Mouse (Mus musculus) kidney, postnatal 0 days (tissue): ENCODE measurements around the gene Itgam. TPM values are rescaled to one million over a fixed set of nuclear protein-coding genes. Genes with fewer than 3 reads are reported as not detected.
A peak's percentile ranks its signal among the peaks of the same experiment; 100 is the strongest.

Source experiments
- ATAC-seq: fragments of 200-750 bp; cut with Nextera tagmentation; replicated peaks from 2 replicates; pipeline ENCODE4 v1.8.0; 2017; ENCODE audit warnings: low read depth, moderate number of reproducible peaks, moderate TSS enrichment, moderate library complexity; ENCODE audit not compliant: low FRiP score
- DNase-seq: peaks from one replicate; pipeline ENCODE4 v3.0.0-alpha.2; 2016; ENCODE audit warnings: low spot score
- H3K27ac ChIP-seq: fragments of 300-500 bp; sonication (generic); 2 replicates; pipeline ENCODE4 v1.5.1; 2014; ENCODE audit warnings: mild to moderate bottlenecking
- H3K27me3 ChIP-seq: fragments of 300-500 bp; sonication (generic); 2 replicates; pipeline ENCODE4 v1.6.1; 2014; ENCODE audit warnings: low read length, mixed read lengths; ENCODE audit not compliant: insufficient read depth
- H3K36me3 ChIP-seq: fragments of 300-500 bp; sonication (generic); 2 replicates; pipeline ENCODE4 v1.6.1; 2014; ENCODE audit warnings: low read length, mixed read lengths; ENCODE audit not compliant: insufficient read depth
- H3K4me1 ChIP-seq: fragments of 300-500 bp; sonication (generic); replicated peaks from 2 replicates; pipeline ENCODE4 v1.6.1; 2014; ENCODE audit warnings: antibody characterized with exemption, low read length, mixed read lengths; ENCODE audit not compliant: insufficient read depth
- H3K4me2 ChIP-seq: fragments of 300-500 bp; sonication (generic); 2 replicates; pipeline ENCODE4 v1.6.1; 2014; ENCODE audit warnings: mild to moderate bottlenecking, low read length, moderate library complexity, mixed read lengths
- H3K4me3 ChIP-seq: fragments of 300-500 bp; sonication (generic); replicated peaks from 2 replicates; pipeline ENCODE4 v1.5.1; 2014; ENCODE audit warnings: low read depth, low read length
- H3K9ac ChIP-seq: fragments of 300-500 bp; sonication (generic); 2 replicates; pipeline ENCODE4 v1.6.1; 2014; ENCODE audit warnings: low read depth, low read length
- H3K9me3 ChIP-seq: fragments of 300-500 bp; sonication (generic); replicated peaks from 2 replicates; pipeline ENCODE4 v1.6.1; 2016; ENCODE audit warnings: low read length, inconsistent platforms, mixed read lengths
- CTCF ChIP-seq: IDR thresholded peaks from 2 replicates; pipeline ENCODE4 v1.5.1; 2016; ENCODE audit warnings: antibody characterized with exemption, low read depth, mild to moderate bottlenecking, moderate library complexity
- WGBS: fragments of 180-500 bp; shearing (Covaris S2); extraction: QIAGEN DNeasy Blood & Tissue Kit; methylation state at CpG from one replicate; pipeline ENCODE4 v1.1.7; 2014; 5-methylcytosine and 5-hydroxymethylcytosine counted together
- polyA plus RNA-seq: library from polyadenylated mRNA; unstranded; fragments of >200 nt; fragmentation: Nextera tagmentation; extraction: Ambion mirVana; gene quantifications from 2 replicates; pipeline ENCODE4 v1.2.1, GENCODE M21; 2015

The Itgam gene
- polyA plus RNA-seq, 1 experiment from 2014 or later: 0.79 TPM

- H3K4me2 ChIP-seq: no peak overlapping the region
- H3K4me3 ChIP-seq: no peak overlapping the region
- no peaks in the 10 kb centered on the region for H3K9me3 ChIP-seq
- no peaks in the 10 kb centered on the region for H3K4me1 ChIP-seq
- H3K27me3 ChIP-seq: no peaks in the 10 kb centered on the region
- WGBS: 78% methylated on average over 5 of the region's 5 CpGs
- TF ChIP-seq CTCF: no peak
- H3K27ac ChIP-seq: no peak overlapping the region
- ATAC-seq: no peak
- no peak for DNase-seq
- H3K9ac ChIP-seq: no peak overlapping the region
- H3K36me3 ChIP-seq: no peaks in the 10 kb centered on the region
Measured at GRCm38 (mm10) chr7:128065547-128065946, 3.1 kb downstream of the Itgam start.

GRCm38 (mm10) chr7:128067847-128068246, 5.4 kb downstream of the Itgam start:
- Histone ChIP-seq H3K4me1 (no peaks in the 10 kb centered on the region), H3K36me3 (no peaks in the 10 kb centered on the region), H3K4me2 (no peak overlapping the region), H3K27ac (no peak overlapping the region), H3K4me3 (no peak overlapping the region), H3K9me3 (no peaks in the 10 kb centered on the region), H3K9ac (no peak overlapping the region), H3K27me3 (no peaks in the 10 kb centered on the region)
- TF ChIP-seq CTCF: no peak
- 67% methylated on average over 3 of the region's 3 CpGs for WGBS
- ATAC-seq (no peak), DNase-seq (no peak)

- no peak overlapping the region for H3K27ac ChIP-seq
- ATAC-seq (no peak), DNase-seq (no peak)
- H3K4me2 ChIP-seq: no peak overlapping the region
- no peaks in the 10 kb centered on the region for H3K9me3 ChIP-seq
- WGBS: 80% methylated on average over 2 of the region's 2 CpGs
- H3K4me1 ChIP-seq: no peaks in the 10 kb centered on the region
- TF ChIP-seq CTCF: no peak
- H3K36me3 ChIP-seq: no peaks in the 10 kb centered on the region
- no peak overlapping the region for H3K4me3 ChIP-seq
- H3K9ac ChIP-seq: no peak overlapping the region
- H3K27me3 ChIP-seq: no peaks in the 10 kb centered on the region
Measured at GRCm38 (mm10) chr7:128069844-128070243, 7.4 kb downstream of the Itgam start.

- H3K4me2 ChIP-seq: no peak overlapping the region
- ATAC-seq (no peak), DNase-seq (no peak)
- TF ChIP-seq CTCF: no peak
- H3K27ac ChIP-seq: no peak overlapping the region
- H3K4me3 ChIP-seq: no peak overlapping the region
- no peaks in the 10 kb centered on the region for H3K4me1 ChIP-seq
- no peaks in the 10 kb centered on the region for H3K9me3 ChIP-seq
- H3K9ac ChIP-seq: no peak overlapping the region
- 70% methylated on average over 4 of the region's 4 CpGs for WGBS
- no peaks in the 10 kb centered on the region for H3K27me3 ChIP-seq
- H3K36me3 ChIP-seq: no peaks in the 10 kb centered on the region
Measured at GRCm38 (mm10) chr7:128071816-128072215, 9.4 kb downstream of the Itgam start.

GRCm38 (mm10) chr7:128080012-128080411, 17.6 kb downstream of the Itgam start:
- Histone ChIP-seq H3K4me1 (no peaks in the 10 kb centered on the region), H3K9ac (no peak overlapping the region), H3K4me2 (no peak overlapping the region), H3K27ac (no peak overlapping the region), H3K36me3 (no peaks in the 10 kb centered on the region), H3K9me3 (no peaks in the 10 kb centered on the region), H3K27me3 (no peaks in the 10 kb centered on the region), H3K4me3 (no peak overlapping the region)
- DNase-seq (no peak), ATAC-seq (no peak)
- no peak for TF ChIP-seq CTCF
- 74% methylated on average over 8 of the region's 8 CpGs for WGBS

GRCm38 (mm10) chr7:128089141-128089540, 26.7 kb downstream of the Itgam start:
- TF ChIP-seq CTCF: no peak
- WGBS: 76% methylated on average over 7 of the region's 7 CpGs

GRCm38 (mm10) chr7:128098135-128098534, 35.7 kb downstream of the Itgam start:
- peak; percentile 40 for TF ChIP-seq CTCF
- Histone ChIP-seq H3K4me3 (no peak overlapping the region), H3K4me2 (no peak overlapping the region), H3K27me3 (no peaks in the 10 kb centered on the region), H3K4me1 (no peaks in the 10 kb centered on the region), H3K27ac (no peak overlapping the region), H3K9me3 (no peaks in the 10 kb centered on the region), H3K36me3 (no peaks in the 10 kb centered on the region), H3K9ac (no peak overlapping the region)
- DNase-seq (peak; percentile 25), ATAC-seq (no peak)
- WGBS: 80% methylated on average over 1 of the region's 1 CpGs

More at GRCm38 (mm10) chr7:128089141-128089540, 26.7 kb downstream of the Itgam start:
- Histone ChIP-seq H3K9ac (no peak overlapping the region), H3K27ac (no peak overlapping the region), H3K4me3 (no peak overlapping the region), H3K27me3 (no peaks in the 10 kb centered on the region), H3K36me3 (no peaks in the 10 kb centered on the region), H3K4me1 (no peaks in the 10 kb centered on the region), H3K4me2 (no peak overlapping the region), H3K9me3 (no peaks in the 10 kb centered on the region)
- ATAC-seq (no peak), DNase-seq (no peak)
